Mouse (Mus musculus) thymus, postnatal 25 days (tissue): ENCODE data around the gene Them4.
"Not testable (repeated sequence)": the region's sequence is repeated elsewhere in the genome, so short reads cannot be mapped to it uniquely, and the experiment has no call there.

ENCODE experiments used
- DNase-seq: peaks from one replicate; pipeline ENCODE4 v3.0.0; 2022

Them4 gene

DNA sequence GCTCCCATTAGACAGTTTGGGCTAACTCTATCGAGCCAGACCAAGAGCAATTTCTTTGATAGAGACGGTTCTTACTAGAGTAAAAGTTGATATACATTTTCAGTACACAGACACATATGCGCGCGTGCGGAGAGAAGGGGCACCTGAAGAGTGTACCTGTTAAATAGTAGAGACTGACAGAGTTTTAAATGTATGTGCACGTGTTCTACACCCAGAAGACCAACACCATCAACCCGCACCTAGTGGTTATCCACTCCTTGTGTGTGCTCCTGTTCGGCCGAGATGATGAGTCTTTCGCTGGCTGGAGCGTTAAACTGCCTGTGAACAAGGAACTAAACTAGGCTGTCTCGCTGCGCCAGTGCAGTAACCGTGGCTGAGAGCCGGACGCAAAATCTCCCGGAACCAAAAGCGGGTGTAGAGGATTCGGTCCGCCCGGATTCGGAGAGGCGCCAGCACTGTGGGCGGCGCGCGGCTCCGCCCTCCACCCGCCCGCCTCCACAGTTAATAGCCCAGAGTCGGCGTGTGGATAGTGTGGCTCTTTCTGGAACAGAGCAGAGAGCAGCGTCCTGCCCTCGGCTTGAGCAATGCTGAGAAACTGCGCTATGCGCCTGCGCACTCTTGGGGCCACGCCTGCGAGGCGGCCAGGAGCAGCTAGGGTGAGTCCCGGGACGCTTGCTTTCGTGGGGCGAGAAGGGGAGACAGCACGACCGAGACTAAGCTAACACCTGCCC, at the start of gene Them4:
Gene Them4 (plus strand): TSS at position 457 of the 731 bp plus-strand sequence.
- DNase-seq = peak; percentile 88

GRCm38 (mm10) chr3:94260598-94260997, 49.3 kb upstream of the Them4 start:
- no peak for DNase-seq

- not testable (repeated sequence) for DNase-seq
Observed at GRCm38 (mm10) chr3:94263736-94264135, 46.2 kb upstream of the Them4 start, which contains the start of gene Gm4778. Gene Gm4778 (plus strand): TSS chr3:94264036.

- DNase-seq = no peak
Observed at GRCm38 (mm10) chr3:94275991-94276390, 33.9 kb upstream of the Them4 start.

DNA sequence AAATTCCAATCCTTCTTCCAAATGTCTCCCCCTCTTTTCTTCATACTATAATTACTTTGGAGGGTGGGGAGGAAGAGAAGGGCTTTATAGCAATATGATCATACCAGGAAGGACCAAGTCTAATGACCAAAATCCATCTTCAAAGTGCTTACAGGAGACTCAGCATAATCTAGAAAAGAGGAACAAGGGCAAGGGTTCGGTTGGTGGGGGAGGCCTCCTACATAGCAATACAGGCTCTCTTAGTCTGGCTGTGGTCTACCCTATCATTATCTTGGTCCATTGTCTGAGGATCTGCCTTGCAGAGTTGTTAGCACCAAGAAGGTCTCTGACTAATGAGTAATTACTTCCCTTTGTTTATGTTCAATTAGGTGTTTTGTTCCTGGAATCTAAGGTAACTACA, 4.4 kb upstream of the Them4 start:
- no peak for DNase-seq

DNA sequence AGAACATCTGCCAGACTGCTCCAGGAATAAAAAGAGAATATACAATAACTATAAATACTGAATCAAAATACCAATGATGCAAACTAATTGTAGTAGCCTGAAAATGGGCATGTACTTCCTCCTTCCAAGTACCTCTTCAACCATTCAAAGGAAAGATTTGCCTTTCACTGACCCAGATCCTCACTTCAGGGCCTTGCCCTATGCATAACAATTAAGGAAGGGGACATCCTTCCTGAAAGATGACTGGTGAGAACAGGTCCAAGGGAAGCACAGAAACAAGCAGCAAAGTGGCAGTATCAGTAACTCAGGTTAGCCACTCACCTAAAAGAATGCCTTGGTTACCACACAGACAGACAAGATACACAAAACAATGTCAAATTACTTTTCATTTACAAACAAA, 2.9 kb upstream of the Them4 start:
- no peak for DNase-seq

DNA sequence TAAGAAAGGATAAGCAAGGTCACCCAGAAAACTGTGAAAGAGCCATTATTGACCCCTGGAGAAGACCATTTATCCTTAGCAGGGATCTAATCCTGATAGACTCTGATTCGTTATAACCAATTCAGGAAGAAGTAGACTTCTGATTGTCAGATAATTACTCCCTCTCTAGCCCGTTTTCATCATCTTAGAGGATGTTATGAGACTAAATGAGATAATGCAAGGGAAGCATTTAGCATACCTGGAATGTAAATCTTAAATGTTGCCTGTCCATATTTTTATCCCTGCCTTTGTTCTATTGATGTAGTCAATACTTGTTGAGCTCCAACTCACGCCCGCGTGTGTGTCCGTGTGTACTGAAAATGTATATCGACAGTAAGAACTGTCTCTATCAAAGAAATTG, 602 bp downstream of the Them4 start:
- no peak for DNase-seq

DNA sequence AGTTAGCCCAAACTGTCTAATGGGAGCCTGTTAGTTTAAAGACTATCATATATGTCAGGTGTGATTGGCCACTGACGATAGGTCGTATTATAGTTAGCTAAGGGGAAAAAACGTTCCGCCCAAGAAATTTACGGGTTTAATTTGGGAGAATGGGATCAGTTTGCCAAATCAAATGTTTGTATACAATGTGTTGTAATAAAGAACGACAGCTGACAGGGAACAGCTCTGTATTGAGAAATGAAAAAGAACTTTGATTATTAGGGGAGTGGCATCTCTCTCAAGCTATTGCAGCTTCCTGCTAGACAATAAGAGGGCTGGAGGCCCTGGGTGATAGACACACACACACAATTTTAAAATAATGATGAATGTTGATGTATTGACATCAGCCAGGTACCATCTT, 1.0 kb downstream of the Them4 start:
- no peak for DNase-seq

GRCm38 (mm10) chr3:94311376-94311775, 1.5 kb downstream of the Them4 start:
- DNase-seq = no peak

GRCm38 (mm10) chr3:94328681-94329080, 18.8 kb downstream of the Them4 start:
- peak; percentile 26 for DNase-seq

DNA sequence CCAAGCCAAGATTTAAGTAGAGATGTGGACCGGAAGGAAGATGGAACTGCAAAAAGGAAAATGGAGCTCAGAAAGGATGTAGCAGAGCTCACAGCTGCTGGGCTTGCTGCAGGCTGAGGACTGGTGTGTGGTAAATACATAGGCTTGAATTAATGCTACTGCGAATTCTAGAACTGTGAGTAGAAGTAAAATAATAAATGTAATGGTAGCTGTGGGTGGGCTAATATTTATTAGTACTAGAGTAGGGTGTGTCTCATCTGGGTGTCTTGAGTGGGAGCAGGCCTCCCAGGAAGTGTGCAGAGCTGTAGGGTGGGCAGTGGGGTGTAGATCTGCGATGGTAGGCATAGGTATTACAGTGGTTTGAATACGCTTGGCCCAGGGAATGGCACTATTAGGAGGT, 24.6 kb downstream of the Them4 start:
- DNase-seq = no peak

- no peak for DNase-seq
Observed at GRCm38 (mm10) chr3:94338522-94338921, 28.6 kb downstream of the Them4 start.

- no peak for DNase-seq
Observed at GRCm38 (mm10) chr3:94341959-94342422, 32.1 kb downstream of the Them4 start, which contains the start of gene Them5. Gene Them5 (plus strand): TSS chr3:94342099.

GRCm38 (mm10) chr3:94342552-94342951, 32.7 kb downstream of the Them4 start:
- no peak for DNase-seq

DNA sequence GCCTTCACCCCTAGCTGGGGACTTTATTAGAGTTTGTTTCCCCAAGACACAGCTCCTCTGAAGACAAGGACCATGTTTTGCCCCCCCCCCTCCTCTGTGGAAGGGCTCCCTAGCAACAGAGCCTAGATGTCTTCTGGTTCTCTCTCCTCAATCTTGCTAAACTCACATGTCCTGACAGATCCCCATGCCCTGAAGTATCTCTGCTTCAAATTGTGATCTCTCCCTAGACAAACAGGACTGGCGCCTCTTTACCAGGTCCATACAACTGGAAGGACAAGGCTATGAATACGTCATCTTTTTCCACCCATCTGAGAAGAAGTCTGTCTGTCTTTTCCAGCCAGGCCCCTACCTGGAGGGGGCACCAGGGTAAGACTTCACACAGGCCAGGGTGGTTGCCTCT, 34.3 kb downstream of the Them4 start:
- DNase-seq = no peak

- no peak for DNase-seq
Observed at GRCm38 (mm10) chr3:94344897-94345296, 35.0 kb downstream of the Them4 start.

GRCm38 (mm10) chr3:94348146-94348545, 38.3 kb downstream of the Them4 start:
- DNase-seq = no peak

DNA sequence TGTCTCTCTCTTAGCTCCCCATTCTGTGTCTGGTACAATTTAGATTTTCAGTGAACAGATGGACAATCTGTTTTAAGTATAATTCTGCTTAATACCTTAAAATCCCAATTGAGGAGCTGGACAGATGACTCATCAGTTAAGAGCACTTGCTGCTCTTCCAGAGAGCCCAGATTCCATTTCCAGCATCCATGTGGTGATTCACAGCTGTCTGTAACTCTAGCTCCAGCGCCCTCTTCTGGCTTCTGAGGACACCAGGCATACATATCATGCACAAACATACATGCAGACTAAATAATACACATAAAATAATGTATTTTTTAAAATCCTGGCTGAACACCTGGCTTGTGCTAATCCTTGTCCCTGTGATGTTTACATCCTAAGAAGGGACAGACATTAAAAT, 50.9 kb downstream of the Them4 start:
- DNase-seq = no peak

GRCm38 (mm10) chr3:94362138-94362537, 52.2 kb downstream of the Them4 start, which contains the start of gene C2cd4d:
Gene C2cd4d (plus strand): TSS chr3:94362438.
- no peak for DNase-seq

GRCm38 (mm10) chr3:94363291-94364153, 53.6 kb downstream of the Them4 start:
- no peak for DNase-seq

DNA sequence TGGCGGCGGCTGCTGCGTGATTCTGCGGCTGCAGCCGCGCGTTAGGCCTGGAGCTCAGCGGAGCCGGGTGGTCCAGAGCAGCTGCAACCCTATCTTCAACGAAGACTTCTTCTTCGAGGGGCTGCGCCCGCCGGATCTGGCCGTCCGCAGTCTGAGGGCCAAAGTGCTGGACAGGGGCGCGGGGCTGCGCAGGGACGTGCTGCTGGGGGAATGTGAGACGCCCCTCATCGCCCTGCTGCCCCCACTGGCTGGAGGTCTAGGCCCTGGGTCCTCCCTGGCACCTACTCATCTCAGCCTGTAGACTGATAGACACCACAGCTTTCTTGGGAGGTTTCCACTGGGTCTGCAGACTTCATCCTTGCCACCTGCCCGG, 54.3 kb downstream of the Them4 start:
- DNase-seq = no peak

DNA sequence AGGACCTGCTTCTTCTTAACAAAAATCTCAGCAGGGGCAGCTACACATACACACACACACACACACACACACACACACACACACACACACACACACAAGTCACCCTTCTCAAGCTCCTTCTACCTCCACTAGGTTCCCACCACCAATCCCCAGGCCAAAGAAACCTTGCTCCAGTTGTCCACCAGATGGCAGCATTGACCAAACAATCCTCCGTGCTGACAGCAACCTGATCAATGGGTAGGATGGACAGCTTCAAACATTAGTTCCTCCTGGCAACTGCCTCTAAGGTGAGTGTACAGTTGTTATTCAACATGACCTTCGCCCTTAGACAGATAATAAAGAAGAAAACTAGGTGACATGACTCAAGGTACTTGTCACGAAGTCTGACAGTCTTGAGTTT, 56.9 kb downstream of the Them4 start:
- peak; percentile 85 for DNase-seq

GRCm38 (mm10) chr3:94367511-94367910, 57.6 kb downstream of the Them4 start:
- DNase-seq = no peak

DNA sequence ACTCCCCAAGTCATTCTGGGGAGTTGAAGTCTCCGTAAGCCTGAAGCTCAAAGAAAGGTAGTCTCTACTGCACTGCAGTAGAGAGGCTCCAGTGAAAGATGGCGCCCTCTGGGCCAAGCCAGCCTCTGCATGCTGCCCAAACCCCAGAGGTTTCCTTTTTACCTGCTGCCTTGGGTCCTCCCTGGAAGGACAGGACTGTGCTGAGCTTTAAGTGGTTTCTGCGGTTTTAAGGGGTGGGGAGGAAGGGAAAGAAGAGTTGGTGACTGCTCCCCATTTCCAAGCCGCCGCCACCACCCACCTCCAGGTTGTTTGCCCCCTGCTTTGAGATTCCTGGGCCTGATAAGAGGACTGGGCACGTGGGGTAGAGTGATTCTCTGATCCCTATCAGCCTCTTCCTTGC, 58.7 kb downstream of the Them4 start:
- peak; percentile 41 for DNase-seq
